Mouse (Mus musculus) embryo, embryonic 10 days (tissue): ENCODE measurements at regions not wholly inside any gene's neighbourhood (a gene's known extent, or its start where the extent isn't known, plus 50 kb on each side); places are given as distances from the start of the nearest gene placed in this dataset.
A peak's percentile ranks its signal among the peaks of the same experiment; 100 is the strongest.

Source experiments
- DNase-seq: peaks from one replicate; pipeline ENCODE4 v3.0.0-alpha.2; 2015; ENCODE audit warnings: low spot score

DNA sequence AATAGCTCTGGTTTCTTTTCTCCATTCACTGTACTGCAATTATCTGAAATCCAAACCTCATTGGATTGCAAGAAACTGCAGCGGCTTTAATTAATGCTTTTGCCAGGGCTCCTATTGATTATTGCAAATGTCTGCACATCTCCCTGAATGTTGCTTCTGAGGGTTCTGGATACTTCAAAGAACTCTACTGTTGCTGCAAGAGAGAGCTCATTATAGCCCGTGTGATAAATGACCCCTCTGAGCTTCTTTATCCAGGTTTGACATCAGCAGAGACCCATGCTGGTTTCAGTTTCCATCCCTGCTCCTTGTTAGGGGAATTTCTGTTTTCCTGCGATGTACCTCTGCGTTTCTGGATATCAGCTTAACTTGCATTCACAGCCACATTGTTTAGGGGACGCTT lies 78.4 kb upstream of the Nav3 start:
- no peak for DNase-seq

- peak; percentile 19 for DNase-seq
Observed at GRCm38 (mm10) chr10:110542712-110543111, 86.7 kb upstream of the Nav3 start.

DNA sequence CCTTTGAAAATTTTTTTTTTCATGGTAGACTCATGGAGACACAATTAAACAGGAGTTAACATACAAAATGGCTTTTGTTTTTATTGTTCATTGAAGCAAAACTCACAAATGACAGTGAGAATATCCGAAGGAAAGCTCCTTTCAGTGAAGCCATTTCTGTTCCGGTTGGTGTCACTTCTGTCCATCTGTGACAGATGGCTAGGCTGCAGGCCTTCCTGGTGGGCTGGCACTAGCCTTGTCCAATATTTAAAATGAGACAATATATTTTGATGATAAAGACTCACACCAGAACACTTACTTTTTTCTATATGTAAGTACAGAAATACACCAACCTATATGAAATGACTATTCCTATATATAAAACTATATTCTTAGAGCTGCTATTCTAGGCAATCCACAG lies 92.4 kb upstream of the Nav3 start:
- no peak for DNase-seq

DNA sequence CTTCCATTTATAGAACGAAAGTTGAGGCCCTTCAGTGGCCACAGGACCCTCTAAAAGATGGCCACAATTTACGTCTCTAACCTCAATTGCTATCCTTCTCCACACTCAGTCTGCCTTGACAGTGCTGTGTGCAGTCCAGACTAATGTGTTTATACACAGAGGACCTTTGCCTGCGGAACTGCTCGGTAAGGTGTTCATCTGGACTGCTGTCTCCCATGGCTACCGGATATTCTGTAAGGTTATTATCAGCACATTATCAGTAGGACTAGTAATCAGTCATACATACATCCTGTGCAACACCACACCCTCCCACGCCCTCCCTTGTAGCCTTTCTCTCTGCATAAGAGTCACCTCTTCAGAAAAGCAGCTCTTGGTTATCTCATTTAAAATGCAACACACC lies 98.0 kb upstream of the Nav3 start:
- no peak for DNase-seq

DNA sequence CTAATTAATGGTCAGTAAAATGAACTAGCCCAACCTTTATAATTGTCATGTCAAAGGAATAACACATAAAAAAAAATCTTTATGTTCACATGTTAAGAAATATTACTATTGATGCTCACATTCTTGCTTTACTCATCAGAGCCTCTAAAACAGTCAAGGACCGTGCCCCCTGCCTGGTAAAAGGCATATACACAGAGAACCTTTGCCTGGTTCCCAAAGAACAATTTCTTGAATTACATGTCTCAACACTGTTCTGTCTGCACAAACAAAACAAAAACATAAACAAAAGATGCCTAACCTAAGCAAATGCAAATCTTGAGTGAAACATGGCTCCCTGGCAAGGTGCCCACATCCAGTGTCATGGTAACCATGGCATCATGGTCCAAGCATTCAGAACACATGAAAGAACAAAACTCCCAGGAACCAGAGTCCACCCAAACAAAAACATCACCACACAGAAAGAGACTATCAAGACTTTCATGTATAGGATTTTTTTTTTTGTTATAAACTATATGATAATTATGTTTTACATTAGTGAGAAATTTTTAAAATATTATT lies 100.4 kb upstream of the Nav3 start:
- no peak for DNase-seq

GRCm38 (mm10) chr10:110563057-110563456 lies 107.1 kb upstream of the Nav3 start:
- DNase-seq = no peak

DNA sequence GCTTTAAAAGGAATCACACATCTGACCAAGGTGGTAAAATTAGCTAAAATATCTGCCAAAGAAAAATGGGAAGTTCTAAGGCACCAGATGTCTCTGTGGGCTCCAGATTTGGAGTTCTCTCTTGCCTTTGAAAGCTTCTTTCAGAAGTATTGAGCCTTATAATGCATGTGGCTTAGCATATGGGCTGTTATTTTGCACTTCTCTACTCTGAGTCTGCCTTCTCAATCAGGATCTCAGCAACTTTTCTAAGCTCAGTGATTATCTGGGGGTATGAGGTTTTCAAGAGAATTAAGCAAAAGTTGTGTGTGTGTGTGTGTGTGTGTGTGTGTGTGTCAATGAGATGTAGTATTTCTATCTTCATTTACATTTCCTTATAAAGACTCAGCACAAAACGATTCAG lies 107.6 kb upstream of the Nav3 start:
- no peak for DNase-seq

DNA sequence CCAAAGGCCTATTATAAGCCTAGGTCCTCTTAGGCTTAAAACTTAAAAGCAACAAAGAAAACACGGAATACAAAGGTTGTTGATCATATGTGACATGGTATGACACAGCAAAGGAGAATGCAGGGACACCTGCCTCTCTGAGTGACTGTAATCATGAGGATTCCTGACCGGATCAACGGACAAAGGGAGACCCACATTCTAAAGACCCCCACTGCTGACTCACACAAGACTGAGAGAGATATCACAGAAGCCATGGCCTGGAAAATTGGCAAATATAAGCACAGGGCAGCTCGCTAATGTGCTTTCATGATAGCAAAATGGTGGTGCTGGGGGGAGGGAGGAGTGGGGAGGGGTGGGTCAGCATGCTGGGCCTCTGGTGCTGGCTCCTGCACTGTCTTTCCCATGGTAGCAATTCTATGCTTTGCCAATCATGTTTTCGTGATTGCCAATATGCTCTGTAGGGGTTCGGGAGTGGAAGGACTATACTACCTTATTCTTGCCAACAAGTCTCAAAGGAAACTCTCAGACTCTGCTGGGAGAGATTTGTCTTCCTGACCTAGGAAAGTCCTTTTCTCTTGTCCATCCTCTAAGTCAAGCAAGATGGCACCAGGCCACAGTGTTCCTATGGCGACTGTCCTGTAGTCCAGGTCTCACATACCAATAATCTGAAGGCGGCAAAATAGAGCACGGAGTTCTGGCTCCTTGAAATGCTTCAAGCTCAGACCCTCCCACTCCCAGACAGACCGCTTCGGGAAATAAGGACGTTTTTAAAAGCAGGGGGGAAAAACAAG lies 110.5 kb upstream of the Nav3 start:
- DNase-seq = no peak

GRCm38 (mm10) chr10:110570465-110570864 lies 114.5 kb upstream of the Nav3 start:
- no peak for DNase-seq

- no peak for DNase-seq
Observed at GRCm38 (mm10) chr10:110571179-110571578, 115.2 kb upstream of the Nav3 start.

GRCm38 (mm10) chr10:110573530-110573929 lies 117.5 kb upstream of the Nav3 start:
- DNase-seq = no peak

DNA sequence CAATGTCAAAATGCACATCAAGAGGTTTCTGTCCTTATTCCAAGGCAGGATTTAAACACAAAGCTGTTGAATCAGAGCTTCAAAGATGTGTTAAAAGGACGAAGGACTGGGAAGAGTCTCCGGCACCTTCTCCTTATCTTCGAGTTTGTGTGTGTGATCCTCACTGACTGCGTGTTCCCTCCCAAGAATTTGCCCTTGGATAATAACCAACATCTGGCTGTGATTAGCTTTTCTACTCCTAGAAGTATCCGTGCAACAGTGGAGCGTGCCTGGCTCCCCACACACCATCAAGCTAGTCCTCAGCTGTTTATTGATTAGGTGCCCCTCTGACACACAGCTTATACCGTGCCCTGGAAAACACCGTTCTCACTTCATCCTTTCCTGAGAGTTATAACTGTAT lies 130.0 kb upstream of the Nav3 start:
- peak; percentile 65 for DNase-seq

GRCm38 (mm10) chr10:110586507-110586906 lies 130.5 kb upstream of the Nav3 start:
- DNase-seq = no peak

DNA sequence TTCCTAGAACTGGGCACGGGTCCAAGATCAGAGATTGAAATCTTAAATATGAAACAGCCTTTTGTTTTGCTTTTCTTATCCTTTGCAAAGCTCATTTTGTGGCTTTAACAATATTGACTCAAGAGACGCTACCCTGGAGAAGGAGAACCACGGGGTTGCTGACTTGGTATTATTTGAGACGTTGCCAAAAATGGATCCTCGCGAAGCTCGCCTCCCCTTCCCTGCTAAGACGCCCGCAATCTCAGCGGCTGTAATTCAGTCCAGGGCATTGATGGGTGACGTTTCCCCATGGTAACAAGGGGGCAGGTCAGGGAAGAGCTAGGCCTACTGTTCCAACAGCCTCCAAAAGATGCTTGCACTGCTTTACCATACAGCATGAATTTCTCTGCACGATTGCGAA lies 131.5 kb upstream of the Nav3 start:
- no peak for DNase-seq

DNA sequence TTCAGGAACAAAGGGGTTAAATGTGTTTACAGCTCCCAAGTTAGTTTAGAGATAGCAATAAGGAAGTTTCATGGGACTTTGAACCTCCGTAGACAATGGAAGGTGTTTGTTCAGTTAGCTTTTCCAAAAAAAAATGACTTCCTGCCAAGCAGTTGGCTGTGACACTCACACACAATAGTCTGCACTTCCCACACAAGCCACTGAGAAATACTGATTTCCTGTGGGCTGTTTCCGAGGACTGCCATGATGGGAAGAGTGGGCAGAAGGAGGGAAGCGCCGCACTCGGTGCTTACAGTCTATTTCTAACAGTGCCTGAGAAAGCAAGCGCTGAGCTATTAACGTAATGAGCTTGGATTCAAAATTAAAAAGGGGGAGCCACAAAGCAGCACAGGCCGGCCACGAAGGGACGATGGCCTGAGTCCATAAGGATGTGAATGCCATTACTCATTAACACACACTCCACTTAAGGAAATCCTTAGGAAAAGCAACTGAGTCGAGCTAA lies 144.4 kb upstream of the Nav3 start:
- DNase-seq = peak; percentile 14

DNA sequence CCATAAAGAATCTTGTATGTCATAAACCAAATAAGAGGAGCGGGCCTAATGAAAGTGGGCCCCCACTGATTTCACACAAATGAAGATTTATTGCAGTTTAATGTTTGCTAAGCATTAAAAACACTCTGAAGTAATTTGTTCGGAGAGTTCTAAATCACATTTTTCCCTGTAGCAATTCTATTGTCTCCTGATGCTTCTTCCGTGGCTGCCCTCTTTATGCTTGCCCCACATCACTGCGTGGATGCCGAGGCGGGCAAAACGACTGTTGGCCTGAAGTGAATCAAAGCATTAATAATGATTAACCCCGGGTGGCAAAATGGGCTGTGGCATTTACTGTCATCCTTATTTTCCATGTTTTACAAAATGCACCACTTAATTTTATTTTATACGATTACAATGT lies 134.9 kb upstream of the E2f7 start:
- DNase-seq = no peak

- no peak for DNase-seq
Observed at GRCm38 (mm10) chr10:110617004-110617403, 128.2 kb upstream of the E2f7 start.

DNA sequence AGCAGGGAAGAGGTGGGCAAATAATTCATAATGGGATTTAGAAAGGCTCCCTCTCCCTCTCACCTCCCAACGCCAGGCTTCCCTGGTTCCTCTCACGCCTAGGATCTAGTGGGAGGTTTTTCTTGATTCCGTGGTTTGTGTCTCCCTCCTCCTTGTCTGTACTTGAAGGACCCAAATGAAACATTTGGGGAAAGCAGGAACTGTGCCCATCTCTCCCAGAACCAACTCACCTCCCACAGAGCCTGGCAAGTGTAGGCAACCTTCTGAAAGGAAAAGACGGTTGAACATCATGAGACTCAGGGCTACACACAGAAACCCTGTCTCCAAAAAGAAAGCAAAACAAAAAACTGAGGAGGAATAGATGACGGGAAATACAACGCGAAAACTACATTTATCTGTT lies 126.0 kb upstream of the E2f7 start:
- DNase-seq = no peak

DNA sequence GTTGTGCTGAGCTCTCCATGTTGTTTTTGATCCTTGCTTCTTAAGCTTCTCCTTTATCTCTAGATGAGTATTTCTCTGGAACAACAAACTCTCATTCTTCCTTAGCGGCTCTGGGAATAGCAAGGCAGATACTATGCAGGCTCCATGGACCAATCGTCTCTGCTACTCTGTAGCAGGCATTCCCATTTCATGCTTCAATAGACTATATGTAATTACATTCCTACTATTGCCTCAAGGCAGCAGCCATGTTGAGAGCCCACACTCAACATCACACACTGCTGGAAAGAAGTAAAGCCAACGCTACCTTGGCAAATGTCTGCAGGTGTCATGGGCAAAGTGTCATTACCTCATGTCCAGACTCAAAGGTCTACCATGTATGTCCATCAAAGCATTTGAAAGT lies 119.6 kb upstream of the E2f7 start:
- DNase-seq = no peak

GRCm38 (mm10) chr10:110640406-110640805 lies 104.8 kb upstream of the E2f7 start:
- peak; percentile 43 for DNase-seq

GRCm38 (mm10) chr10:110642065-110642690 lies 103.1 kb upstream of the E2f7 start:
- DNase-seq = peak; percentile 20

DNA sequence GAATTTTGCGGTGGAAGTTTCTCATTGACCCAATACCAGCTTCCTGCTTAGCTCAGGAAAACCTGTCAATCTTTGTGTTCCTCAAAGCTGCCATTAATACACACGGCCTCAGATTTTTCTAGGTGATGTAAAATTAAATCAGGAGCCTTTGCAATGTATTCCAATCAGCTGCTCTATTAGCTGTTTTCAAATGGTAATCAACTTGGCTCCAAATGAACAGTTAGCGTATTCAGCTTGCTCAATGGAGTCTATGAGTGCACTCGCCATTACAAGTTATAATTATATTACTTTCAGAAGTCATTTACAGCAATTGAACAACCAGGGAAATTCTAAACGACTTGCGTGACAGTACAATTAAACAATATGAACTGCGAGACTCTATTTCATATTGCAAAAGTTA lies 97.6 kb upstream of the E2f7 start:
- DNase-seq = no peak

GRCm38 (mm10) chr10:110650107-110650506 lies 95.1 kb upstream of the E2f7 start:
- no peak for DNase-seq
